Mouse (Mus musculus) forebrain, embryonic 11.5 days (tissue): Measurements from ENCODE around the gene Samsn1. TPM values are rescaled to one million over a fixed set of nuclear protein-coding genes. Genes with fewer than 3 reads are reported as not detected.

Experiments used
- ATAC-seq: fragments of 200-750 bp; cut with Nextera tagmentation; replicated peaks from 2 replicates; pipeline ENCODE4 v1.8.0; 2017; ENCODE audit warnings: moderate TSS enrichment; ENCODE audit not compliant: low FRiP score
- DNase-seq: peaks from one replicate; pipeline ENCODE4 v3.0.0-alpha.2; 2017; ENCODE audit warnings: low spot score
- H3K27ac ChIP-seq: fragments of 300-500 bp; sonication (generic); 2 replicates; pipeline ENCODE4 v1.5.1; 2014; ENCODE audit warnings: low read depth, low read length
- H3K27me3 ChIP-seq: fragments of 300-500 bp; sonication (generic); 2 replicates; pipeline ENCODE4 v1.6.1; 2014; ENCODE audit warnings: mild to moderate bottlenecking, low read length, mixed read lengths; ENCODE audit not compliant: control insufficient read depth, insufficient read depth
- H3K36me3 ChIP-seq: fragments of 300-500 bp; sonication (generic); 2 replicates; pipeline ENCODE4 v1.6.1; 2014; ENCODE audit warnings: mild to moderate bottlenecking, low read length, moderate library complexity, mixed read lengths; ENCODE audit not compliant: control insufficient read depth, insufficient read depth
- H3K4me1 ChIP-seq: fragments of 300-500 bp; sonication (generic); replicated peaks from 2 replicates; pipeline ENCODE4 v1.6.1; 2014; ENCODE audit warnings: low read length, mixed read lengths; ENCODE audit not compliant: control insufficient read depth, insufficient read depth
- H3K4me2 ChIP-seq: fragments of 300-500 bp; sonication (generic); 2 replicates; pipeline ENCODE4 v1.6.1; 2014; ENCODE audit warnings: low read depth, mild to moderate bottlenecking, low read length, moderate library complexity, mixed read lengths; ENCODE audit not compliant: severe bottlenecking
- H3K4me3 ChIP-seq: fragments of 300-500 bp; sonication (generic); 2 replicates; pipeline ENCODE4 v1.5.1; 2014; ENCODE audit warnings: low read depth, low read length
- H3K9ac ChIP-seq: fragments of 300-500 bp; sonication (generic); 2 replicates; pipeline ENCODE4 v1.6.1; 2014; ENCODE audit warnings: low read length
- H3K9me3 ChIP-seq: fragments of 300-500 bp; sonication (generic); 2 replicates; pipeline ENCODE4 v1.6.1; 2016; ENCODE audit warnings: low read length, mixed read lengths; ENCODE audit not compliant: control insufficient read depth
- WGBS: fragments of 180-500 bp; shearing (Covaris S2); extraction: QIAGEN DNeasy Blood & Tissue Kit; methylation state at CpG from one replicate; pipeline ENCODE4 v1.1.7; 2014; 5-methylcytosine and 5-hydroxymethylcytosine counted together
- polyA plus RNA-seq: library from polyadenylated mRNA; unstranded; fragments of >200 nt; fragmentation: Nextera tagmentation; extraction: Ambion mirVana; gene quantifications from 2 replicates; pipeline ENCODE4 v1.2.1, GENCODE M21; 2014

Samsn1 gene
- polyA plus RNA-seq, 1 experiment from 2014 or later = 1.9 TPM

- no peaks in the 10 kb centered on the region for H3K36me3 ChIP-seq
- DNase-seq (no peak), ATAC-seq (0 out of 2 replicates have a peak, but pooled peaks have one; percentile 30)
- no peaks in the 10 kb centered on the region for H3K4me1 ChIP-seq
- no peak overlapping the region for H3K4me3 ChIP-seq
- WGBS = 66% methylated on average over 6 of the region's 6 CpGs
- no peaks in the 10 kb centered on the region for H3K27me3 ChIP-seq
- no peak overlapping the region for H3K27ac ChIP-seq
- H3K9ac ChIP-seq = no peak overlapping the region
- H3K9me3 ChIP-seq = no peaks in the 10 kb centered on the region
- no peak overlapping the region for H3K4me2 ChIP-seq
Observed at GRCm38 (mm10) chr16:75970266-75970998, 51.6 kb downstream of the Samsn1 start.

GRCm38 (mm10) chr16:75962021-75962420 is 60.1 kb downstream of the Samsn1 start:
- Histone ChIP-seq H3K27me3 (no peaks in the 10 kb centered on the region), H3K4me2 (no peak overlapping the region), H3K36me3 (no peaks in the 10 kb centered on the region), H3K4me1 (no peaks in the 10 kb centered on the region), H3K9me3 (no peaks in the 10 kb centered on the region), H3K9ac (no peak overlapping the region), H3K27ac (no peak overlapping the region), H3K4me3 (no peak overlapping the region)
- no peak for ATAC-seq
- 81% methylated on average over 8 of the region's 8 CpGs for WGBS
- DNase-seq = no peak

DNA sequence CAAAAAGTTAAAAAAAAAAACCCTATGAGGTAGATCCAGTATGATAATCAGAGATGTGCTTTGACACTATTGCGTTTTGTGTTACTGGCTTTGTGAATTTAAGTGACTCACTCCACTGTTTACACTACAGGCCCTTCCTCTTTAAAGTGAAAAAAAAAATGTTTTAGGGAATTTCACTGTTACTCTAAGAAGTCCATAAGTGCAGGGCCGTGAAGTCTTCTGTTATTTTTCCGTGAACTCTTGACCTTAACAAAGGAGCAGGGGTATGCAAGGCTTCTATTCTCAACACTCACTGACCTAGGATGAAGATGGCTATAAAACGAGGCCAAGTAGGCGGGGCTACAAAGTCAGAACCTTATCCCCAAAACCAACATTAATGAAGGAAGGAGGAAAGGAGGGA is 60.6 kb downstream of the Samsn1 start:
- Histone ChIP-seq H3K9ac (no peak overlapping the region), H3K27me3 (no peaks in the 10 kb centered on the region), H3K36me3 (no peaks in the 10 kb centered on the region), H3K4me3 (no peak overlapping the region), H3K4me2 (no peak overlapping the region), H3K27ac (no peak overlapping the region), H3K9me3 (no peaks in the 10 kb centered on the region), H3K4me1 (no peaks in the 10 kb centered on the region)
- ATAC-seq (no peak), DNase-seq (no peak)
- 67% methylated on average over 5 of the region's 5 CpGs for WGBS

DNA sequence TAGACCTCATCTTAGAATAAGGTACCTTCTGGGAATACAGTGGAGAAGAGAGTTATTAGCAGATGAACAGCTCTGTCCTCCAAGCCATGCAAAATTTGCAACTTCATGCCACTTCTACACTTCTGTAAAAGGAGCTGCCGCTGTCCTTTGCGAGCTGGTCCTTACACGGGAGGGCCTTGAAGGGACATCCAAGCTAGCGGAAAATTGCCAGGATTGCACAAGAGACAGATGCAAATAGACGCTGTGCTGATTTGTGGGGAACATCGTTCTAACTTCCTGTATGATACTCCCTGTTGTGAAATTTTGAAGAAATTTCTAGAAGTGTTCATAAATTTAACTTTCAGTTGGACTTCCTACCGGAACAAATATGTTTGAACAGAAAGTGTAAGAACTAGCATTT is 61.0 kb downstream of the Samsn1 start:
- WGBS = 94% methylated on average over 7 of the region's 7 CpGs
- H3K9ac ChIP-seq = no peak overlapping the region
- H3K27ac ChIP-seq = no peak overlapping the region
- ATAC-seq (no peak), DNase-seq (no peak)
- no peaks in the 10 kb centered on the region for H3K27me3 ChIP-seq
- H3K36me3 ChIP-seq = no peaks in the 10 kb centered on the region
- H3K9me3 ChIP-seq = no peaks in the 10 kb centered on the region
- H3K4me3 ChIP-seq = no peak overlapping the region
- no peak overlapping the region for H3K4me2 ChIP-seq
- H3K4me1 ChIP-seq = no peaks in the 10 kb centered on the region

- H3K27ac ChIP-seq = no peak overlapping the region
- no peak overlapping the region for H3K9ac ChIP-seq
- no peaks in the 10 kb centered on the region for H3K36me3 ChIP-seq
- H3K9me3 ChIP-seq = no peaks in the 10 kb centered on the region
- H3K4me2 ChIP-seq = no peak overlapping the region
- no peaks in the 10 kb centered on the region for H3K27me3 ChIP-seq
- H3K4me1 ChIP-seq = no peaks in the 10 kb centered on the region
- ATAC-seq (no peak), DNase-seq (no peak)
- no peak overlapping the region for H3K4me3 ChIP-seq
Observed at GRCm38 (mm10) chr16:75933357-75933756, 88.7 kb downstream of the Samsn1 start.

GRCm38 (mm10) chr16:75930222-75930553 is 91.9 kb downstream of the Samsn1 start:
- Histone ChIP-seq H3K36me3 (no peaks in the 10 kb centered on the region), H3K4me3 (no peak overlapping the region), H3K9ac (no peak overlapping the region), H3K27ac (no peak overlapping the region), H3K4me1 (no peaks in the 10 kb centered on the region), H3K9me3 (no peaks in the 10 kb centered on the region), H3K27me3 (no peaks in the 10 kb centered on the region), H3K4me2 (no peak overlapping the region)
- ATAC-seq (no peak), DNase-seq (no peak)
- WGBS = 82% methylated on average over 4 of the region's 4 CpGs

GRCm38 (mm10) chr16:75929536-75930221 is 92.4 kb downstream of the Samsn1 start:
- H3K9ac ChIP-seq = no peak overlapping the region
- H3K9me3 ChIP-seq = no peaks in the 10 kb centered on the region
- H3K4me1 ChIP-seq = no peaks in the 10 kb centered on the region
- no peaks in the 10 kb centered on the region for H3K27me3 ChIP-seq
- H3K4me3 ChIP-seq = no peak overlapping the region
- 78% methylated on average over 11 of the region's 11 CpGs for WGBS
- ATAC-seq (no peak), DNase-seq (no peak)
- no peak overlapping the region for H3K27ac ChIP-seq
- no peak overlapping the region for H3K4me2 ChIP-seq
- no peaks in the 10 kb centered on the region for H3K36me3 ChIP-seq

- ATAC-seq = no peak
- H3K9ac ChIP-seq = no peak overlapping the region
- H3K4me3 ChIP-seq = no peak overlapping the region
- no peak overlapping the region for H3K4me2 ChIP-seq
- no peaks in the 10 kb centered on the region for H3K9me3 ChIP-seq
- 79% methylated on average over 2 of the region's 2 CpGs for WGBS
- no peak overlapping the region for H3K27ac ChIP-seq
- no peaks in the 10 kb centered on the region for H3K27me3 ChIP-seq
- H3K36me3 ChIP-seq = no peaks in the 10 kb centered on the region
- no peak for DNase-seq
- no peaks in the 10 kb centered on the region for H3K4me1 ChIP-seq
Observed at GRCm38 (mm10) chr16:75926511-75926910, 95.6 kb downstream of the Samsn1 start.

GRCm38 (mm10) chr16:75920870-75921269 is 101.2 kb downstream of the Samsn1 start:
- no peak overlapping the region for H3K4me3 ChIP-seq
- H3K4me2 ChIP-seq = no peak overlapping the region
- H3K4me1 ChIP-seq = no peaks in the 10 kb centered on the region
- no peaks in the 10 kb centered on the region for H3K27me3 ChIP-seq
- H3K9me3 ChIP-seq = no peaks in the 10 kb centered on the region
- no peak overlapping the region for H3K9ac ChIP-seq
- DNase-seq (no peak), ATAC-seq (no peak)
- no peaks in the 10 kb centered on the region for H3K36me3 ChIP-seq
- H3K27ac ChIP-seq = no peak overlapping the region
- WGBS = 86% methylated on average over 4 of the region's 4 CpGs
